Mouse (Mus musculus) midbrain, embryonic 10.5 days (tissue): ENCODE measurements around the gene Ikbkg. TPM values are rescaled to one million over a fixed set of nuclear protein-coding genes. Genes with fewer than 3 reads are reported as not detected.
"Not testable (repeated sequence)": the region's sequence is repeated elsewhere in the genome, so short reads cannot be mapped to it uniquely, and the experiment has no call there.

Experiments used
- DNase-seq: peaks from one replicate; pipeline ENCODE4 v3.0.0-alpha.2; 2017; ENCODE audit warnings: low spot score
- H3K27ac ChIP-seq: fragments of 300-500 bp; sonication (generic); replicated peaks from 2 replicates; pipeline ENCODE4 v1.5.1; 2016; ENCODE audit warnings: mild to moderate bottlenecking
- H3K27me3 ChIP-seq: fragments of 300-500 bp; sonication (generic); 2 replicates; pipeline ENCODE4 v1.6.1; 2016; ENCODE audit warnings: low read depth, mild to moderate bottlenecking; ENCODE audit not compliant: poor library complexity, severe bottlenecking
- H3K36me3 ChIP-seq: fragments of 300-500 bp; sonication (generic); 2 replicates; pipeline ENCODE4 v1.6.1; 2016; ENCODE audit warnings: mild to moderate bottlenecking, moderate library complexity
- H3K4me1 ChIP-seq: fragments of 300-500 bp; sonication (generic); 2 replicates; pipeline ENCODE4 v1.6.1; 2016
- H3K4me3 ChIP-seq: fragments of 300-500 bp; sonication (generic); 2 replicates; pipeline ENCODE4 v1.5.1; 2016; ENCODE audit warnings: mild to moderate bottlenecking, moderate library complexity
- H3K9me3 ChIP-seq: fragments of 300-500 bp; sonication (generic); replicated peaks from 2 replicates; pipeline ENCODE4 v1.6.1; 2016; ENCODE audit warnings: mild to moderate bottlenecking
- WGBS: fragments of 180-500 bp; shearing (Covaris S2); methylation state at CpG from one replicate; pipeline ENCODE4 v1.1.7; 2016; 5-methylcytosine and 5-hydroxymethylcytosine counted together
- polyA plus RNA-seq: library from polyadenylated mRNA; unstranded; fragments of >200 nt; fragmentation: Nextera tagmentation; extraction: Ambion mirVana; gene quantifications from 2 replicates; pipeline ENCODE4 v1.2.1, GENCODE M21; 2016

The Ikbkg gene
- polyA plus RNA-seq, 1 experiment from 2014 or later, result 20.9 TPM

DNA sequence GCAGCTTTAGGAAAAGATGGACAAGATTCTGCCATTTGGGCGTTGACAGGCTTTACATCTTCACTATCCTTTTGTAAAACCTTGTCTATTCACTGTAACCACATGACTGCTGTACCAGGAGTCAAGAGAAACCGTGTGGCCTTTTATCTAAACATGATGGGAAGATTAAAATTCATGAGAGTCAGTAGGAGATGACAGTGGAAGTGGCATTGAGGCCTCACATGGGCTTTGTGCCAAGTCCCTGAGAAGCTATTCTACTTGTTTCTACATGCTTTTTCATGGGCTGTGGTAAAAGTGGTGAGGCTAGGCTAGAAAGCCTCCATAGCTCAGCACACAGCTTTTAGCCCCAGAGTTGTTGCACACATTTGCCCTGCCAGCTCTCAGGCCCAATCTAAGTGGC, 15.2 kb downstream of the Ikbkg start:
- Histone ChIP-seq H3K27me3 (no peaks in the 10 kb centered on the region), H3K36me3 (peaks cover 15% of the 10 kb centered on the region; the same call in 1 of the 2 replicates), H3K9me3 (no peaks in the 10 kb centered on the region), H3K4me3 (no peak overlapping the region), H3K4me1 (no peaks in the 10 kb centered on the region), H3K27ac (no peak overlapping the region)
- 64% methylated on average over 2 of the region's 2 CpGs for WGBS
- DNase-seq, result no peak

DNA sequence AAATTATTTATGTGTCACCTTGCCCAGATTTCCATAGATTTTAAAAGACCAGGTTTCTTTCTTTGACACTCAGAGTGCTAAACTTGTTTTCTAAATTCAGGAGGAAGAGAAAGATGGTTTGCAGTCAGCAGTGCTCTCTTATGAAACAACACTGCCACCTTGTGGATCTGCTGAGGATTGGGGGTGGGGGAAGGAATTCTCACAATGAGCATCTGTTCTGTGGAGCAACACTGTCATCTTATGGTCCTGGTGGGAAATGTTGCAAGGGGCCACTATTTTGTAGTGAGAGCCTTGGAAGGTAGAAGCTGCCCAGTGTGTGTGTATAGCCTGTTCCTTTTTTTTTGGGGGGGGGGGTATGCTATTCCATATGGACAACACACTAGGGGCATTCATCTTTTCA, 20.3 kb downstream of the Ikbkg start:
- peak; percentile 67 for DNase-seq
- no peaks in the 10 kb centered on the region for H3K4me1 ChIP-seq
- H3K4me3 ChIP-seq, result no peak overlapping the region
- no peaks in the 10 kb centered on the region for H3K9me3 ChIP-seq
- H3K27ac ChIP-seq, result no peak overlapping the region
- peaks cover 15% of the 10 kb centered on the region; the same call in 1 of the 2 replicates for H3K36me3 ChIP-seq
- H3K27me3 ChIP-seq, result no peaks in the 10 kb centered on the region

DNA sequence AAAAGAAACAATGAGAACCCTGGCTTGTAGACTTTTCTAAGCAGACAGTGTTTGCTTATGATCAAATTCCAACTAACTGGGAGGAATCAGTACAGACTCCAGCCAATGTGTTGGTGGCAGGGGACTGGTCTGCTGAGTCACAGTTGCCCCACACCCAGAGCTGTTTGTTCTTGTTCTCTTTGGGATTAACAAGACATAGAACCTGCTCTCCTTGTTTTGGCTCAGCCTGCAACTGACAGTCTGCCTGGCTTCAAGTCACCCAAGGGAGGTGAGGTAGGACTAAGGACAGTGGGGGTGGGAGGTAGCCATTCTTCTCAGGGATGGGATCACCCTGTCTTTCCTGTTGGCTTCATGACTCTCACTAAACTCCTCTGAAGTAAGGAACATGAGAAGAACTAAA, 31.4 kb downstream of the Ikbkg start:
- H3K4me1 ChIP-seq, result peaks cover 4% of the 10 kb centered on the region
- H3K4me3 ChIP-seq, result no peak overlapping the region
- no peak for DNase-seq
- H3K9me3 ChIP-seq, result no peaks in the 10 kb centered on the region
- H3K36me3 ChIP-seq, result no peaks in the 10 kb centered on the region
- H3K27ac ChIP-seq, result no peak overlapping the region
- no peaks in the 10 kb centered on the region for H3K27me3 ChIP-seq

DNA sequence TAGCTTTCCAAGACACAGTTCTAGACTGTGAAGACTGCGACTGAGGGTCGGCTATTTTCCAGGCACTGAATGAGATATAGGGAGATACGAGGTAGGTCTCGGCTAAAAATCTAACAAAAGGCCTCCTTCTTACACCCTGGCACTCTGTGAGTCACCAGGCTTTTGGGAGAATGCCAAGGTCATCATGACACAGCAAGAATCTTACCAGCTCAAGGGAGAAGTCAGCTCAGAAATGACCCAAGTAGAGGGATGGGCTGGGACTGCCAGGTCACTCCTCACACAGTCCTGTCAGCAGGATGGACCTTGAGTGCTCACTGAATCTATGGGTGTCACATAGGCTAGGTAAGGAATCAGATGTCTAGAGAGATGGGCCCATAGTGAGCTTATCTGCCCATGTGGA, 32.1 kb downstream of the Ikbkg start:
- DNase-seq, result no peak
- 96% methylated on average over 4 of the region's 4 CpGs for WGBS
- Histone ChIP-seq H3K9me3 (no peaks in the 10 kb centered on the region), H3K4me1 (peaks cover 6% of the 10 kb centered on the region), H3K27ac (no peak overlapping the region), H3K27me3 (no peaks in the 10 kb centered on the region), H3K36me3 (no peaks in the 10 kb centered on the region), H3K4me3 (no peak overlapping the region)

DNA sequence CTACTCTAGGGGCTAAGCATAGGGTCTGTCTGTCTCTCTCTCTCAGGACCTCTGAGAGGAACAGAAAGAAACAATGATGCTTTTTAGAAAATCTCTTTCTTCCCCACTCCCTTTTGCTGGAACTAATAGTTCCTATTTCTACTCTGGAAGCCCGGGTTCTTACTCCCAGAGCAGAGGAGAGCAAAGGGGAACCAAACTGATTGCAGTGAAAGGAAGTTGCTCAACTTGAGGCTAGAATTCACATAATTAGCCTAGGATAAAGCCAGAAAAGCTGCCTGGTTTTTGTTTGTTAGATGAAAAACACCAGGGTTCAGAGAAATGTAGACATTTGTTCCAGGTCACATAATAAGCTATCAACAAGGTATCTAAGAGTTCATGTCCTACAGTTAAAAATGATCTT, 33.2 kb downstream of the Ikbkg start:
- Histone ChIP-seq H3K4me3 (no peak overlapping the region), H3K9me3 (no peaks in the 10 kb centered on the region), H3K27ac (no peak overlapping the region), H3K36me3 (no peaks in the 10 kb centered on the region), H3K4me1 (peaks cover 8% of the 10 kb centered on the region), H3K27me3 (no peaks in the 10 kb centered on the region)
- 74% methylated on average over 1 of the region's 1 CpGs for WGBS
- DNase-seq, result no peak

GRCm38 (mm10) chrX:74427116-74427515, 34.0 kb downstream of the Ikbkg start:
- no peak overlapping the region for H3K4me3 ChIP-seq
- H3K27ac ChIP-seq, result no peak overlapping the region
- no peaks in the 10 kb centered on the region for H3K27me3 ChIP-seq
- no peak for DNase-seq
- H3K36me3 ChIP-seq, result no peaks in the 10 kb centered on the region
- no peaks in the 10 kb centered on the region for H3K9me3 ChIP-seq
- 81% methylated on average over 3 of the region's 3 CpGs for WGBS
- peaks cover 8% of the 10 kb centered on the region for H3K4me1 ChIP-seq

GRCm38 (mm10) chrX:74428146-74428825, 35.2 kb downstream of the Ikbkg start:
- Histone ChIP-seq H3K27me3 (no peaks in the 10 kb centered on the region), H3K4me3 (peak overlapping the region; percentile 65), H3K27ac (peak overlapping the region; percentile 83), H3K4me1 (peaks cover 8% of the 10 kb centered on the region), H3K36me3 (peaks cover 4% of the 10 kb centered on the region; the same call in 1 of the 2 replicates), H3K9me3 (no peaks in the 10 kb centered on the region)
- no peak for DNase-seq
- WGBS, result 25% methylated on average over 35 of the region's 35 CpGs

GRCm38 (mm10) chrX:74428826-74429276, 35.8 kb downstream of the Ikbkg start, which contains the start of gene G6pdx:
G6pdx (minus strand) TSS chrX:74429194.
- WGBS, result 11% methylated on average over 25 of the region's 25 CpGs
- H3K9me3 ChIP-seq, result no peaks in the 10 kb centered on the region
- H3K27me3 ChIP-seq, result no peaks in the 10 kb centered on the region
- peak within 1 kb of the TSS; percentile 65 for H3K4me3 ChIP-seq
- peak; percentile 82 for DNase-seq
- H3K27ac ChIP-seq, result peak within 1 kb of the TSS; percentile 83
- H3K36me3 ChIP-seq, result peaks cover 8% of the 10 kb centered on the region
- peaks cover 8% of the 10 kb centered on the region for H3K4me1 ChIP-seq

- peaks cover 8% of the 10 kb centered on the region for H3K4me1 ChIP-seq
- peak overlapping the region; percentile 65 for H3K4me3 ChIP-seq
- no peaks in the 10 kb centered on the region for H3K27me3 ChIP-seq
- no peaks in the 10 kb centered on the region for H3K9me3 ChIP-seq
- H3K36me3 ChIP-seq, result peaks cover 13% of the 10 kb centered on the region
- peak overlapping the region; percentile 83 for H3K27ac ChIP-seq
- WGBS, result 11% methylated on average over 22 of the region's 22 CpGs
- DNase-seq, result peak; percentile 77
Measured at GRCm38 (mm10) chrX:74429290-74429821, 36.3 kb downstream of the Ikbkg start.

GRCm38 (mm10) chrX:74451157-74451912, 58.2 kb downstream of the Ikbkg start:
- Histone ChIP-seq H3K9me3 (no peaks in the 10 kb centered on the region), H3K27me3 (no peaks in the 10 kb centered on the region), H3K27ac (no peak overlapping the region), H3K4me1 (no peaks in the 10 kb centered on the region), H3K36me3 (peaks cover 22% of the 10 kb centered on the region), H3K4me3 (no peak overlapping the region)
- 89% methylated on average over 4 of the region's 4 CpGs for WGBS
- no peak for DNase-seq

DNA sequence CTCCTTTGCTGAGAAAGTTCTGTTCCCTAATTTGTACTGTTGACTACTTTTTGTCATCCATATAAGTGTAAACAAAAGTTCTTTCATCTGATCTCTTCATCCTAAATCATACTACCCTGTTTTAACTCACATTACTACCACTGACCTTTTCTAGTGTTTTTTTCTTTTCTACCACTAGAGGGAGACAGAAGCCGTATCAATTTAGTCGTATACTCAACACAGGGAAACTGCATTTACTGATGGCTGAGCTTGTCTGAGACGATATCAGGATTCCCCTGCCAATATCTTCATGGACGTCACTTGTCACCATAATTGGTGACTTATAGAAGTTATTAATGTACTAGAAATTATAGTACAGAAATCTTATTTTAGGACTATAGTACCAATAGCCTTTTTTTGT, 59.7 kb downstream of the Ikbkg start:
- Histone ChIP-seq H3K4me1 (no peaks in the 10 kb centered on the region), H3K36me3 (peaks cover 14% of the 10 kb centered on the region), H3K4me3 (no peak overlapping the region), H3K27me3 (no peaks in the 10 kb centered on the region), H3K9me3 (no peaks in the 10 kb centered on the region), H3K27ac (no peak overlapping the region)
- 18% methylated on average over 4 of the region's 4 CpGs for WGBS
- no peak for DNase-seq

DNA sequence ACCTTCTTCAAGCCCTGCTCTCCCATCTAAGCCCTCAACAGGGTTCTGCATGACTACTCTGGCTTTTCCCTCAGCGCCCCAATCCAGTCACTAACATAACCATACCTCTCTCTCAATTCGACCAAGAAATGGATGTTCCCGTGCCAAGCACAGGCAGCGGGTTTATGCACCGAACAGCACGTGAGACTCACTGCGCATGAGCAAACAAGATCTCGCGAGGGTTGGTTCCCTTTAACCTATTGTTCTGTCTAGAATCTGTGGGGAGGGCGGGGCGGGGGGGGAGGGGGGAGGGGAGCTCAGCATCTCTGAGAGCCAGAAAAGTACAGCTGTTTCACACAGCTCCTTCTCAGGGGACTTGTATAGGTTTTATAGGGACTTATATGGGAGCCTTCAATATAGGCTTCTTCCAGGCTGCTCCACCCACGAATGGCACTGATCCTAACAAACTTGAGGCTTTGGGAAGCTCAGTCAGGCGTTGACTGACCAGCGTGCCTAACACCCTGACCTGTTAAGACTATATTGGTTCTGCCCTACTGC, 88.3 kb downstream of the Ikbkg start, which contains the start of gene Gm6880:
Gene Gm6880 (minus strand): TSS at position 51 of the 537 bp plus-strand sequence.
- H3K36me3 ChIP-seq, H3K27ac ChIP-seq, DNase-seq, H3K27me3 ChIP-seq, H3K4me1 ChIP-seq, H3K4me3 ChIP-seq, H3K9me3 ChIP-seq: not testable (repeated sequence)
- WGBS, result 76% methylated on average over 14 of the region's 14 CpGs

DNA sequence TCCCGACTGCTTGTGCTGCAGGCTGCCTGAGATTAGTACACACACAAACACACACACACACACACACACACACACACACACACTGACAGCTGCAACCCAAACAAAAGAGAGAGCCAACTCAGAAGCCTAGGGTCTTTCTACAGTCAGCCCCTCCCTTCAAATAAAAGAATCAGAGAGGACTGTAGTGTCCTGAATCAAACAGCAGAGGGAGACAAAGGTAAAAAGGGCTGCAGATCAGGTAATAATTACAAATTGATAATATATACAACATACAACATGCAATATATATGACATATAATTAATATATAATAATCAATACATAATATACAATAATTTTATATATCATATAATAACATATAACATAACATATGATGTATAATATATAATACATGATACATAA, 104.0 kb downstream of the Ikbkg start:
- H3K4me1 ChIP-seq, result no peaks in the 10 kb centered on the region
- no peaks in the 10 kb centered on the region for H3K36me3 ChIP-seq
- no peak overlapping the region for H3K4me3 ChIP-seq
- 57% methylated on average over 1 of the region's 1 CpGs for WGBS
- DNase-seq, result no peak
- 0 out of 2 replicates have a peak, but pooled peaks cover 4% of the 10 kb centered on the region for H3K9me3 ChIP-seq
- no peak overlapping the region for H3K27ac ChIP-seq
- no peaks in the 10 kb centered on the region for H3K27me3 ChIP-seq
